Mouse (Mus musculus) c-Kit-positive CD71-positive TER-119-negative erythroid progenitor cells, embryonic 14.5 days (primary cell): ENCODE measurements around the gene Dlx3.

Source experiments
- DNase-seq: peaks from one replicate; pipeline ENCODE4 v3.0.0-alpha.2; 2013; ENCODE audit warnings: low read depth

Gene Dlx3

DNA sequence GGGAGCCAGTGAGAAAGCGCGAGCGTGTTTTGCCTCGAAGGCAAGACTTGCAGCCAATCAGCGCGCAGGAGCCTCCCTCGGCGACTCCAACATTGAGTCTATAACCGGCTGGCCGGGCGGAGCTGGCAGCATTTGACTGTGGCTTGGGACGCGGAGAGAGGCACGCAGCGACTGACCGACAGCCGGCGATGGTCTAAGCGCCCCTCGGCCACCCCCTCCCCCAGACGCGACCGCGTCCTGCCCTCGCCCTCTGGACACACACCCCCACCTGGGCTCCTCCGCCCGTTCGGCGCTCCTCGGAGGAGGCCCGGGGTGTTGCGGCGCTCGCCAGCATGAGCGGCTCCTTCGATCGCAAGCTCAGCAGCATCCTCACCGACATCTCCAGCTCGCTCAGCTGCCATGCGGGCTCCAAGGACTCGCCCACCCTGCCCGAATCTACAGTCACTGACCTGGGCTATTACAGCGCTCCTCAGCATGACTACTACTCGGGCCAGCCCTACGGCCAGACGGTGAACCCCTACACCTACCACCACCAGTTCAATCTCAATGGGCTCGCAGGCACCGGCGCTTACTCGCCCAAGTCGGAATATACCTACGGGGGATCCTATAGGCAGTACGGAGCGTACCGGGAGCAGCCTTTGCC lies at the start of gene Dlx3:
Gene Dlx3 (plus strand): TSS at position 130 of the 643 bp plus-strand sequence.
- DNase-seq: no peak

DNA sequence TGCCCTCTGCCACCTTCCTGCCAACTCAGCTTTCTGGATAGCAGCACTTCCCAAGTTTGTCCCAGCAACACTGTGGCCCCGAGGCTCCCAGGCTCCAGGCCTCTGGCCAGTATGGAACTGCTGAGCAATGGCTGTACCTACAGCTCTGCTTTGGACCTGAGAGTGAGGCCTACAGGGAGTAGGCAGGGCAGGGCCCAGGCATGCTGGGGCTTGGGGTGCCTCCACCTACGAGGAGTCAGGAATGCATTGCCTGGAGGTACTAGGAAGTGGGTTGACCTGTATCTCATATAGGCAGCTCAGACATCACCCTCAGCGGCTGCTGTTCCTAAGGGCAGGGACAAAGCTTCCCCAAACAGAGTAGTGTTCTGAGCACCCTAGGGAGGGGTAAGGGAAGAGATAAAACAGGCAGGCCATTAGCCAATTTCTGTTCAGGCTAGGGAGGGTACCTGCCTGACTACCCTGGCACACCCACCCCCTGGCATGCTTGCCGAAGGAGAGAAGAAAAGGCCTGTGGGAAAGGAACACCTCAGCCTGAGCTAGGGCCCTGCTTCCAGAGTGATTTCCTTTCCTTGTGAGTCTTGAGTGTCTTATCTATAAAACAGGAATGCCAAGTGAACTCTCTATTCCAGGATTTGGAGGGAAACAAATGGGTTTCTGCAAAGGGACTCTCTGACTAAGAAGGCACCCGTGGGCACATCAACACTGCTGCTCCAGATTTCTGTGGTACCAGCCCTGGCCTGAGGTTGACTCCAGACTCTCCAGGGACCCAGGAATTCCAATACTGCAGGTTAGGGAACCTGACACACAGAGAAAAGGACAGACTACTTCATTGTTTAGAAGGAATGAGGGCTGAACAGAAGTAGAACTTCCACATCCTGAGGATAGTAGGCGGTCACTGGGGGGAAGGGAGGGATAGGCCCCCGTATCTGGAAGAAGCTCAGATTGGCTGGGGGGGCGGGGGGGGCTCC lies 49.5 kb upstream of the Dlx3 start:
- DNase-seq: no peak

DNA sequence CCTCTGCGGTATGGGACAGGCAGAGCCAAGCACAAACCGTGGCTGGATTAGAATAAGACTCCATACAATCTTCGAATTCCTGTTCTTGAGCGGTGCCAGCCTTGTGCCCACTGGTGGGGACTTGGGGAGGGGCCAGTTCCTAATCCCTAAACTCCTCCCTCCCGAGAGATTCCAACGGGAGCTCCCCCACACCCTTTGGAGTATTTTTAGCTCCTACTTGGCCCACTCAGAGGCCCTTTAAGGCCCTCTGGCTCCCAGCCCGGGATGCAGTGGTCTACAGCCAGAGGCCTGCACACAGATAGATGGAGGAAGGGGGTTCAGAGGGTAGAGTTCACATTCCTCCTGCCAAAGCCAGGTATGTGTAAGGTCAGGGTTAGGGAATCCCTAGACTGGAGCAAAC lies 48.7 kb upstream of the Dlx3 start:
- no peak for DNase-seq

DNA sequence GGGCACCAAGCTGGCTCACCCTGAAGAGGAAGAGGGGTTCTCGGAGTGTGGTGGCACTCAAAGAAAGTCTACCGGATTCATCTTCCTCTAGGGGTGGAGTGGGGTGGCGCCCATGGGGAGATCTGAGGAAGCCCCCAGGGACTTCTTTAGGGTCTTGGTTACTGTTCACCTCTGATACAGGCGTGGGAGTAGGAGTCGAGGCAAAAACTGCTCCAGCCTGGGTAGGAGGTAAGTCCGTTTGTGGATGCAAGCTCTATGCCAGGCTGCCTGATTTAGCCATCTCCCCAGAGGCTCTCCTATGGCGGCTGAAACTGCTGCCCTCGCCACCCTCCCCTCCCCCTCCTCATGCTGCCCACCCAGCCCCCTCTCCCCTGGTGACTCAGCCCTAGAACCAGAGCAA lies 47.8 kb upstream of the Dlx3 start:
- no peak for DNase-seq

DNA sequence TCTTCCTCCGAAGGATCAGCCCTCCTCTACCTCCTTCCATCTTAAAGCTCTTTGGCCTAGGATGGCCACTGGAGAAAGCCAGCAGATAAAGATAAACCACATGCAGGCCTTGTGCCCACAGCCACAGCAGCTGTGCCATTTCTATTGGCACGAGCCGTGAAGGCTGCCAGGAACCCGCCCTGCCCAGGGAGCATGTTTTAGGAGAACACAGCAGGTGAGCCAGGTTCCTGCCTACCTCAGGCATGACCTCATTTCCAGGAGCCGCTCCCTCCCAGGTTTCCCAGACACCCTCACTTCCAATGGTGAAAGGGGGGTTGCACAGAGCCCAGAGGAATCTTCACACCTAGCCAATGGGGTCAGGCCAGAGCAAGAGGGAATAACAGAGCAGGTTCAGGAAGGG lies 47.1 kb upstream of the Dlx3 start:
- DNase-seq: no peak

DNA sequence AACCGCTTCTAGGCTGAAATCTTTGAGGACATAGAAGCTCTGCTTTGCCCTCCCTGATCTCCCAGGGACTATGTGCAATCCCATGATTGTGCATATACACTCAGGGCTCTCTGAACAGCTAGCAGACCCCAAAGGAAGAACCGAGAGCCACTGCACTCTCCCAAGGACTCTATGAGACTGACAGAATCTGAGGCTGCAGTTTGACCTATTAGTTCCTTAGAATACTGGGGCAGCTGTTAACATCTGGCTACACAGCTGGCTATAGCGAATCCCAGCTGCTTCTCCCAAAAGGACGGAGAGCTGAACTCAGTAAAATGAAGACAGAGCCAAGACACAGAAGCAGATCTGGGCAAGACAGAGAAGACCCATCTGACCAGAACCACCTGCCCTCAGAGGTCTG lies 46.1 kb upstream of the Dlx3 start:
- no peak for DNase-seq

DNA sequence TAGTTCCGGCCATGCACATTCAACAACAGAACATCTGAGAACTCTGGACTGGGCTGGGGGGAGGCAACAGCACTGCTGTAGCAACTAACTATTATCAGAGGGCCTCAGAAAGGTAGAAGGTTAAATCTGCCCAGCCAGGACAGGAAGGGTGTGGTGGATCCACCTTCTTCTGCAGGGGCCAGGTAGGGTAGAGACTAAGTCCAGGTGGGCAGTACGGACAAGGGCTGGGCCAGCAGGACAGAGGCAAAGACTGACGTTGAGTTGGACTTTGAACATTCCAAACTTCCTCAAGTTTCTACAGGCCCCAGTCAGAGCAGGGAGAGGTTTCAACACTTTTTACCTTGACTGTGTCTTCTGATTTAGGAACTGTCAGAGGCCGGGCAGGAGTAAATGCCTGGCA lies 45.2 kb upstream of the Dlx3 start:
- DNase-seq: no peak

DNA sequence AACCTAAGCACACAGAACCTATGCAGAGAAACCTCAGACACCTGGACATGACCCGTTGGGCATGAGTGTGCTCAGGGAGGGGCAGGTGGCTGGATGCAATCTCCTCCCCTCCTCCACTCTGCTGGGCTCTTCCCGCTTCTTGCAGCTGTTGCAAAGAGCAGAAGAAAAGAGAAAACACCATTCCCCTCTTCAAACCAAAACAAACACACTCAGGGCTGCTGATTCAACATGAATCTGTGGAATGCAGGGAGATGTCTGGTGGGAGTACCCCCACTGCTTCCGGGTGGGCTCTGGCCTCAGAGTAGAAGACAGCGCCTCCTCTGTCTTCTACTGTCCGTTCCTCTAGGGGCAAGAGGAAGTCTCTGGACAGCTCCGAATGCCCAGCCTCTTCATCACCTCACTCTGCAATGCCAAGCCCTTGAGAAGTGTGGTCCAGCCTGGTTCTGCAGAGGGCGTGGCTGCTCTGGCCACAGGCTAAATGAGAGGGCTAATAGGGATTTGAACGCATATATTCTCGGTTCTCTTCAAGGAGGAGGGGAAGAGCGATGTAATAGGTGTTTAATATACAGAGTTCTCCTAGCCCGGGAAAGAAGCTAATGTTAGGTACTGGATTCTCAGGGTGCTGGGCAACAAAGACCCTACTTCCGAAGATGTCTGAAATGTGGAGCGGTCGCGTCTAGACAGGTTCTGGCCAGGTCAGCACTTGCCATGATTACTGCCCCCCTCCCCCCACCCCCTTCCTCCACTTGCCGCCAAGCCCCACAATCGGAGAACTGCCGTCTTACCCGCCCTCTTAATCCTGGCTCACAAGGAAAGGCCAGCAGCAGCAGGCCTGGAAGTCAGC lies 44.5 kb upstream of the Dlx3 start:
- no peak for DNase-seq

DNA sequence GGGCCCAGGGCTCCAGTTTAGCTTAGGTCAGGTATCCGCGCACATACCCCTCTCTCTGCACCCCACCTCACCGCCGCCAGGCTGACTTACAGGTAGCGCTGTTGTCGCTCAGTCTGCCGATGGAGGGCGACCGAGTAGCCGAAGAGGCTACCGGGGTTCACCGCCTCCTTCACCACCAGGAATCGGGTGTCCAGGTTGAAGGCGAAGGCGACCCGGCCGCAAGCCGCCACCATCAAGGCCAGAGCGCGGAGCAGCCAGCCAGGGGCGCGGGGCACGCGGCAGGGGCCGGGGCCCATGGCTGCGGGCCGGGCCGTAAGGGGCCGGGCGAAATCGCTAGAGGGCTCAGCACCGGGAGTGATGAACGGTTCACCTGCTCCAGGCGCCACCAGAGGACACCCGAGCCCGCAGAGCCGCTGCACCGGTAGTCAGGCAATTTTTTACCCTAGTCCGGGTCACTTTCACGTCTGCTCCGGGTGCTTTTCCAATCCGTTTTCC lies 43.8 kb upstream of the Dlx3 start:
- DNase-seq: no peak

DNA sequence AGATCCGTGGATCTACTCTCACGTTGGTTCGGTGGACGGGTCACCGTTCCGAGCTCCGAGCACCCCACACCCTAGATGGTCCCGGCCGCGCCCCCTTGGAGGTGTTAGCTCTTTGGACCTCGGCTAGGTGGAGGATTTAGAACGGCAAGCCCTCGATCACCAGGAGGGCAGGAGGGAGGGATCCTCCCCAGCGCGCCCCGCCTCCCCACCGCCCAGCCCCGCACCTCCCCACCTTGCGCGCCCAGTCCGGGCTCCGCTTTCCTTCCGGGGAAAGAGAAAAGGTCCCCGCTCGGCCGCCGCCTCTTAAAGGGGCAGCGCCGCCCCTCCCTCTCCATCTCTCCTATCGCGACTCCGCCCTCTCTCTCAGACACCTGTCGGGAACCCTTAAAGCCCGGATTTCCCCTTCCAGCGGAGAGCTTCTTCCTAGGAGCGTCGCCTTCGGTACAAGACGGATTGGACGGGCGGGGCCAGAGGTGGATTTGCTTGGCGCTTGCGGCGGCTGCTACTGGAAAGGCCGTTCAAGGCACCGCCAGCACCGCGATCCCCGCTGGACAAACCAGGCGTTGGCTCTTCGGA lies 43.3 kb upstream of the Dlx3 start, which contains the start of gene Itga3:
Gene Itga3 (minus strand): TSS at position 266 of the 576 bp plus-strand sequence.
- no peak for DNase-seq

DNA sequence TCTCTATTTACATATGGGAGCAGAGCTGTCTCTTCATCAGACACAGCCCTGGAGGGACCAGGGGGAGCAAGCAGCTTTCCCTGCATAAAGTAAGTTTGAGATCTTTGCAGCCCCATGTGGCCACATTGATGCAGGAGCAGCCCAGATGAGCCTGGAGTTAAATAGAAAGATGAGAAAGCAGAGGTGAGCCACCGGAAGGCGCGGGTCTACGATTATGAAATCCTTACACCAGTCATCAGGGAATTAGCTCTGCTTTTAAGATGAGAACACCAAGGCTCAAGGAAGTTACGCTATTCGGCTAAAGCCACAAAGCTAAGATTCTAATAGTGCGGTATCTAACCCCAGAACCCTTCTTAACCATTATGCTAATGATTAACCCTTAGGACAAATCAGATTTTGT lies 42.0 kb upstream of the Dlx3 start:
- no peak for DNase-seq

DNA sequence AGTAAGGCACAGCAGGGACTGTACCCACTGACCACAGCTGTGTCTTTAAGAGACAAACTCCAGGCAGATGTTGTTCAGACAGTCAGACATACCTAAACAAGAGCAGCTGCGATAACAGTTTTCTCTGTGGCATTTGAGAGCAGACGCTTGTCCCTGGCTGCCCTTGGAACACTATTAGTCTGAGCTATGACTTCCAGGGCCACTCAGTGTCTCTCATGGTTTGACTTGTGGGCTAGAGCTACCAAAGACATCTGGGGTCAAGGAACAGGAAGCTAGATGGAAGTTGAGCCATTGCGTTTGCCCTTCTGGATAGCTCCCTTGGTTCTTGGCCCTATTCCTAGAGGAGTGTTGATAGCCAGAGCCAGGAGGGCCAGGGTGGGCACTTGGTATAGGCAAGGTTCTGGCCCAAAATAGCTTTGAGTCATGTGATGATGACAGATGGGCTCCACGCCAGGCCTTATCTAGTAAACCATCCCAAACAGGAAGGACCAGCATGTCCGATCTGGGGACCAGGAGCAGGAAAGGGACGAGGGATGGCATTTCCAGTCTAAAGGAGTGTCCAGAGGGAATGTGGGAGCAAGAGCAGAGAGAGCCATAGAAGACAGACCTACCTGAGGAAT lies 40.6 kb upstream of the Dlx3 start:
- no peak for DNase-seq

DNA sequence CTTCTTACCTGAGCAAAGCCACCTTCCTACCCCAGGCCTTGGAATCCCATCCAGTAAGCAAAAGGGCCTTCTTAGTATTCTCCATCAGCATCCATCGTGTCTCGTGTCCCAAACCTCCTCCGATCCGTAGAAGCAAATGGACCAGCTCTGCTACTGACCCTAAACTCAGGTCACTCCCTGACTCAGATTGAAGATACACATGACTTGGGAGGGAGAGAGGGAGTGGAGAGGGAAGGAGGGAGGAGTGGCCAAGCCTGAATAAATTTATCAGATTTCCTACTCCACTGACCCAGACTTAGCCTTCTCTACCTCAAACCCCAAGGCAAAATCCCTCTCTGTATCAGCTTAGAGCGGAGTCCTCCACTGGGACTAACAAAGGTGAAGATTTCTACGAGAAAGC lies 39.1 kb upstream of the Dlx3 start:
- no peak for DNase-seq

DNA sequence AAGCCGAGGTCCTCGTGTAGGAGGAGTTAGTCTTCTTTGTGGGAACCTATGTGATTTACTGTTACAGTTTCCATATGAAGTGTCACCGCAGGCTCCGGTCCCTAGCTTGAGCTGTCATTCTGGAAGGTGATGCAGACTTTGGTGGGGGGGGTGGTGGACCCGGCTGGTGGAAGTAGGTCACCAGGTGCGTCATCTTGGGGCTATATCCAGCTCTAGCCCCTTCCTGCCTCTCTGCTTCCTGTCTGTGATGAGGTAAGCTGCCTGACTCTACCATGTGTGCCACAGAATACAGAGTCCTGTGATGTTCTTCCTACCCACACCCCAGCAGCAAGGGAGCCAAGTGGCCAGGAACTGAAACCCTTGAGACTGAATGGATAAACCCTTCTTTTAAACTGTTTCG lies 37.0 kb upstream of the Dlx3 start:
- no peak for DNase-seq

DNA sequence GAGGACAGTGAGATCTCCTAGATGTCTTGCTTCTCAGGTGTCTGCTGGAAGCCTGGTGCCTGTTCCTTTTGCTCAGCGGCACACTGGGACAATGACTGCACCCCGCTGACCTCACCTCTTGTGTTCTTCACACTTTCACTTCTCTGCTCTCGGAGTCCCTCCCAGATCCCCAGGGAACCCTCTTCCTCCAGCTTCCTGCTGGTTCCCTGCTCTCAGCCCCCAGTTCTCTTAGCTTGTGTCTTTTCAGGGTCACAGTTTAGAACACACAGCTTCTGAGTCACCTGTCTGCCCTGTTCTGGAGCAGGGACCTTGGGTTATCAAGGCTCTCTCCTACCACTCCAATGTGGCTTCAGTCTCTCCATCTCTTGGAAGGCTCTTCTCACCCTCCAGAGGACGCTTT lies 35.7 kb upstream of the Dlx3 start:
- DNase-seq: no peak

DNA sequence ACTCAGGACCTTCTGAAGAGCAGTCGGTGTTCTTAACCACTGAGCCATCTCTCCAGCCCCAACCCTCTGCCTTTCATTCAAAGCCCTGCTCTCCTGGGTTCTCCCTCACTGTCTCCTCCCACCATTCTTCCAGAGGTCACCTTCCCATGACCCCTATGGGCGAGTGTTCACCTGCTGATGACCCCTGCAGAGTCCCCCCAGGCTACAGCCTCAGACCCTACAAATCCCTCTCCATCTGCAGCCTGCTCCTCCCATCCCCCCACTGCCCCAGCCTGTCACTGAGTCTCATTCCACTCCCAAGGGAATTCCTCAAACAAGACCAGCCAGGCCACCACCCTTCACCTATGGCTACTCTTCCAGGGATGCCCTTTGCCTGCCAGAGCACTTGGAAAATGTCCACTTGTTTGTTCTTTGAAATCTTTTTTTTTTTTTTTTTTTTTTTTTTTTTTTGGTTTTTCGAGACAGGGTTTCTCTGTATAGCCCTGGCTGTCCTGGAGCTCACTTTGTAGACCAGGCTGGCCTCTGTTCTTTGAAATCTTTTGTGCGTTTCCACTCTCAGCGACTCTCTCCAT lies 35.0 kb upstream of the Dlx3 start:
- DNase-seq: no peak

DNA sequence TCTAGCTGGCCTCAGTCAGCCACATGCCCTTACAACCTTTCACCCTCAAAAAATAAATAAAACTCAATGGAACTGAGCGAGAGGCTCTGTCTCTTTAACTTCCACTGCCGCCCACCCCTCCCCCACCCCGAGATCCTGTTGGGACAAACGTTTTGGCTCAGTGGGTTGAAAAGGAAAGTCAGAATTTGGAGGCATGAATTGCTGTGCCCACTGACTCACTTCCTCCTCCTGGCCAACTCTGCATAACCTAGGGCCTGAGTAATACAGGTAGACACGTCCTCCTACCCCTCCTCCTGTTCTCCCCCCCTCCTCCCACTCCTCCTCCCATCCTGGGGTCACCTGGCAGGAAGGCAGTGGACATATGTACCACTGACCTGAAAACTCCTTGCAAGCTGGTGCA lies 34.2 kb upstream of the Dlx3 start:
- no peak for DNase-seq

DNA sequence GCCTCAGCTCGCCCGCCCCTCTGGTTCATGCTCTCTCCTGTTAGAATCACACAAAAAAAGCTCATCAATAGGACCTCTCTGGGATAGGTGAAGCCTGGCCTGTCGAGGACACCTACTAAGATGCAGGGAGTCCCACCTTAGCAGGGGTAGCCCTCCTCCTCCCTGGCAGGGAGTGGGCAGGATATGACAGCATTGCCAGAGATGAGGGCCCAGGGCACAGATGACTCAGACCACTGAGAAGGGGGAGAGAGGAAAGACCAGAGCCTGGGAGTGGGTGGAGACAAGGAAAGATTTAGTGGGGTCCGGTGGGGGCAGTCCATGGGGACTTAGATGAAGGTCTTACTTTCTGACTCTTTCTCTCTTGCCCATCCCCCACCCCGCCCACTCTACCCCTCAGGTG lies 33.7 kb upstream of the Dlx3 start:
- DNase-seq: no peak

DNA sequence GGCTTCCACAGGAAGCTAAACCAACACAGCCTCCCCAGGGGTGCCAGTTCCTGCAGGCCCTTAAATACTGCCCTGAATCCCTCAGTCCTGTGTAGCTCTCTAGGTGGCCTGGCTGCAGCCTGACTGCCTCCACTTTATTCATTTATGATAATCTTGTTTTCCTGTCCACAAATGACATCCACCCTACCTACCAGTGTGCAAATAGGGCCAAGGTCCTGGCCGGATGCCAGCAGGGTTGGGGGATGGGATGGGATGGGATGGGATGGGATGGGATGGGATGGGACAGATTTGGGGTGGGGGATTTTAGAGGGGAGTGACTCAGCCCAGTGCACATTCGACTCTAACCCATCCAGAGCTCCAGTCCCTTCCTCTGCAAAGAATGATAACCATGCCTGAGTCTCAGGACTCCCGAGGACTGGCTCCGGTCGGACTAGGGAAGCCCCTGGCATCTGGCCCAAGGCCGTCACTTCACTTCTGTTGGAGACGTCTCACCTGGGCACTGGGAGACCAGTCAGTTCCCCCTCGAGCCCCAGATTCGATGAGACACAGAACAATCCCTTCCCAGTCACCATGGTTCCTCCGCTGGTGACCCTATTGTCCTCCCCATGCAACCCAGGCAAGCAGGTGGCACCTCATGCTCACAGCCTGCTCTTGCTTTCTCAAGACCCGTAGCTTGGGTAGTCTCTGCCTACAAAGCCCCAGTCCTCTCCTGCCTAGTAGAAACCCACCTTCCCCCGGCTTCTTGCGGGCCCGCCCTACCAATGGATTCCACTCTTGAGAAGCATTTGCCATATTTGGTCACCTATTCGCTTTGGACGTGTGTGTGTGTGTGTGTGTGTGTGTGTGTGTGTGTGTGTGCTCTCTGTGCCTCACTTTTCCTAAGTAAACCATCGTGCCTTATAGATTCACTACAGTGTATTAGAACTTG lies 32.4 kb upstream of the Dlx3 start:
- DNase-seq: no peak

DNA sequence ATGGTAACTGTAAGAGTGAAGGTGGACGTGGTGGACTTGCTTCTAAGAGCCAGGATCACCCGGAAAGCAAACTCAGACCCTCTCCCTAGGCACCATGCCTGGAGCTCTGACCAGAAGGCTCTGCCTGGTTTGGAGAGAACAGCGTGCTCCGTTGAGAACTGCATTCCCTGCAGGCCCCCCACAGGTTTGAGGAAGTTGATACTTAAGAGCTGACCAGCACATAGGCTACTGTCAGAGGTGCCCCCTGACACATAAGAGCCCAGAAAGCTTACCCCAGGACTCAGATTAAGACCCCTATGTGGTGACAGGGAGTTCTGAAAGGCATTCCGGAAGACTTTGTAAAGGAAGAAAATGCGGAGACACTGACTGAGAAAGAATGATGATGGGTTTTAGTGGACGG lies 31.6 kb upstream of the Dlx3 start:
- DNase-seq: no peak
